Mouse (Mus musculus) stomach, postnatal 0 days (tissue): Measurements from ENCODE around the gene Men1. TPM values are rescaled to one million over a fixed set of nuclear protein-coding genes. Genes with fewer than 3 reads are reported as not detected.
A peak's percentile ranks its signal among the peaks of the same experiment; 100 is the strongest.
"Not testable (repeated sequence)": the region's sequence is repeated elsewhere in the genome, so short reads cannot be mapped to it uniquely, and the experiment has no call there.

Experiments
- ATAC-seq: fragments of 200-750 bp; cut with Nextera tagmentation; 2 replicates; pipeline ENCODE4 v1.8.0; 2017; ENCODE audit not compliant: low FRiP score, low TSS enrichment
- DNase-seq: peaks from one replicate; pipeline ENCODE4 v3.0.0-alpha.2; 2016; ENCODE audit warnings: low spot score
- H3K27ac ChIP-seq: fragments of 300-500 bp; sonication (generic); replicated peaks from 2 replicates; pipeline ENCODE4 v1.5.1; 2014; ENCODE audit warnings: mild to moderate bottlenecking, control low read depth
- H3K27me3 ChIP-seq: fragments of 300-500 bp; sonication (generic); 2 replicates; pipeline ENCODE4 v1.6.1; 2014; ENCODE audit warnings: low read length; ENCODE audit not compliant: control insufficient read depth, insufficient read depth
- H3K36me3 ChIP-seq: fragments of 300-500 bp; sonication (generic); 2 replicates; pipeline ENCODE4 v1.6.1; 2014; ENCODE audit warnings: low read length, mixed read lengths; ENCODE audit not compliant: control insufficient read depth, insufficient read depth
- H3K4me1 ChIP-seq: fragments of 300-500 bp; sonication (generic); replicated peaks from 2 replicates; pipeline ENCODE4 v1.6.1; 2014; ENCODE audit warnings: antibody characterized with exemption; ENCODE audit not compliant: control insufficient read depth, insufficient read depth
- H3K4me2 ChIP-seq: fragments of 300-500 bp; sonication (generic); replicated peaks from 2 replicates; pipeline ENCODE4 v1.6.1; 2014; ENCODE audit warnings: low read depth, mild to moderate bottlenecking, control low read depth, moderate library complexity
- H3K4me3 ChIP-seq: fragments of 300-500 bp; sonication (generic); 2 replicates; pipeline ENCODE4 v1.5.1; 2014; ENCODE audit warnings: low read depth, low read length, control low read depth
- H3K9ac ChIP-seq: fragments of 300-500 bp; sonication (generic); 2 replicates; pipeline ENCODE4 v1.6.1; 2014; ENCODE audit warnings: mild to moderate bottlenecking, low read length, control low read depth, mixed read lengths
- H3K9me3 ChIP-seq: fragments of 300-500 bp; sonication (generic); 2 replicates; pipeline ENCODE4 v1.6.1; 2016; ENCODE audit warnings: low read length; ENCODE audit not compliant: control insufficient read depth
- CTCF ChIP-seq: IDR thresholded peaks from 2 replicates; pipeline ENCODE4 v1.5.1; 2016; ENCODE audit warnings: antibody characterized with exemption, low read depth, mild to moderate bottlenecking, moderate library complexity
- EP300 ChIP-seq: optimal IDR thresholded peaks from 2 replicates; pipeline ENCODE3; 2016; ENCODE audit warnings: antibody characterized with exemption
- WGBS: fragments of 180-500 bp; shearing (Covaris S2); extraction: QIAGEN DNeasy Blood & Tissue Kit; methylation state at CpG from one replicate; pipeline ENCODE4 v1.1.7; 2014; 5-methylcytosine and 5-hydroxymethylcytosine counted together
- polyA plus RNA-seq: library from polyadenylated mRNA; unstranded; fragments of >200 nt; fragmentation: Nextera tagmentation; extraction: Ambion mirVana; gene quantifications from 2 replicates; pipeline ENCODE4 v1.2.1, GENCODE M21; 2015

Gene Men1
- polyA plus RNA-seq, 1 experiment from 2014 or later: 27.1 TPM

DNA sequence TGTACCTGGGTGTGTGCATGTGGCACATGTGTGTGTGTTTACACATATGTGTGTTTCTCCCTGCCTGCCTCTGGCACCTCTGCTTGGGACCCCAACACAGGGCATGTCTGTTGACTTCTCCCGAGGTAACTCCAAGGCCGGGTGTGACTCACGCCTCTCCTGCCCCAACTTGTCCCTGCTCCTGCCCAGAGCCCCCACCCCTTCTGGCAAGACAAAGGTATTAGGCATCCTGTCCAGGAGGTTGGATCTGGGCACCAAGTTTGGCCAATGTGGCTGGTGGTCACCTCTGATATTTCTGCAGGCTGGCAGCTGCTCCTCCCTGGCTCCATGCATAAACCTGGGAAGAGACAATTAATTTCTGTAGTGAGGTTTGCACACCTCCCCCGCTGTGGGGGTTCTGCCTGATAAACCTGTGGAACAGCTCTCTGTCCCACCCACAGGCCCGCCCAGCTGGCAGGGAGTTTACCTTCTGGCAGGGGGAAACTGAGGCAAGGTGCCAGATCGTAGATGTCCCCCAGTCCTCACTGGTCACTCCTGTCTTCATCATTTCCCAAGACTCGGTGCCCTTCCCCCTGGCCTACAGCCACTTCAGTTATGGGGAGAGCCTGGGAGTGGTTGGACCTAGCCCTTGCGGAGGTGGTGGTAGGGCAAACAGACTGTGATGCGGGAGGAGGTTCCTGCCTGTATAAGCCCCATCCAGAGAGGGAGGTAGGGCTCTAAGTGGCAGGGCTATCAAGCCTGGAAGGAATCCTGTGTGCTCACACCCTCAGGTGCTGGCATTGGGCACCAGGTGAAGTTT is 26.8 kb upstream of the Men1 start:
- H3K4me2 ChIP-seq: peak overlapping the region; percentile 53
- ATAC-seq (peak; percentile 50), DNase-seq (peak; percentile 76)
- H3K27me3 ChIP-seq: no peaks in the 10 kb centered on the region
- peak overlapping the region; percentile 41 for H3K9ac ChIP-seq
- WGBS: 60% methylated on average over 9 of the region's 9 CpGs
- no peaks in the 10 kb centered on the region for H3K4me1 ChIP-seq
- H3K27ac ChIP-seq: peak overlapping the region; percentile 86
- peak overlapping the region; percentile 62 for H3K4me3 ChIP-seq
- no peaks in the 10 kb centered on the region for H3K9me3 ChIP-seq
- TF ChIP-seq EP300 (peak; percentile 49), CTCF (no peak)
- H3K36me3 ChIP-seq: peaks cover 11% of the 10 kb centered on the region; the same call in 1 of the 2 replicates

DNA sequence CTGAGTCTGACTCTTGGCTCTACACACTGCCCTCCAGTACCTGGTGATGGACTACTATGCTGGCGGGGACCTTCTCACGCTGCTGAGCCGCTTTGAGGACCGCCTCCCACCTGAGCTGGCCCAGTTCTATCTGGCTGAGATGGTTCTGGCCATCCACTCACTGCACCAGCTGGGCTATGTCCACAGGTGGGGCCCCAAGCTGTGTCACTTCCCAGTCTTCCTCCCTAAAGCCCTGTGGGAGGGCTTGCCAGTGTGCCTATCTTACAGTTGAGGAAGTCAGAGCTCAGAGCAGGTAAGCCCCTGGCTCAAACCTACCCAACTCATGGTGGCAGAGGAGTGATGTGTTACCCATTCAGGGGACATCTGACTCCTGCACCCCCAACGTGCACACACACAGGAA is 24.6 kb upstream of the Men1 start:
- WGBS: 86% methylated on average over 5 of the region's 5 CpGs
- H3K27me3 ChIP-seq: no peaks in the 10 kb centered on the region
- no peak overlapping the region for H3K27ac ChIP-seq
- TF ChIP-seq CTCF (no peak), EP300 (no peak)
- H3K4me2 ChIP-seq: no peak overlapping the region
- peaks cover 27% of the 10 kb centered on the region for H3K36me3 ChIP-seq
- no peaks in the 10 kb centered on the region for H3K9me3 ChIP-seq
- DNase-seq: no peak
- no peak for ATAC-seq
- no peak overlapping the region for H3K4me3 ChIP-seq
- H3K4me1 ChIP-seq: no peaks in the 10 kb centered on the region
- H3K9ac ChIP-seq: no peak overlapping the region

DNA sequence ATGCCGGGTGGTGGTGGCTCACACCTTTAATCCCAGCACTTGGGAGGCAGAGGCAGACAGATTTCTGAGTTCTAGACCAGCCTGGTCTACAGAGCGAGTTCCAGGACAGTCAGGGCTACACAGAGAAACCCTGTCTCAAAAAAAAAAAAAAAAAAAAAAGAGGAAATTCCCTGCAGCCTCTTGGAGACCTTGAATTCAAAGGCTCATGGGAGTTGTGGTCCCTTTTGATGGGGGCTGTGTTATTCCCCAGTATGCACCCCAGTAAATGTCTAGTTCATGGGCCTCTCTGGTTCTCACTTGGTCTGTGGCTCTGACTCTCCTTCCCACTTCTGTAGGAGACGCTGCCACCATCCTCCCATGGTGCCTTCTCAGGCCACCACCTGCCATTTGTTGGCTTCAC is 23.0 kb upstream of the Men1 start:
- not testable (repeated sequence) for H3K4me2 ChIP-seq, DNase-seq, H3K9ac ChIP-seq, H3K4me3 ChIP-seq, ATAC-seq, H3K27ac ChIP-seq, H3K27me3 ChIP-seq, H3K4me1 ChIP-seq, H3K9me3 ChIP-seq
- WGBS: 88% methylated on average over 3 of the region's 3 CpGs
- peaks cover 37% of the 10 kb centered on the region for H3K36me3 ChIP-seq

DNA sequence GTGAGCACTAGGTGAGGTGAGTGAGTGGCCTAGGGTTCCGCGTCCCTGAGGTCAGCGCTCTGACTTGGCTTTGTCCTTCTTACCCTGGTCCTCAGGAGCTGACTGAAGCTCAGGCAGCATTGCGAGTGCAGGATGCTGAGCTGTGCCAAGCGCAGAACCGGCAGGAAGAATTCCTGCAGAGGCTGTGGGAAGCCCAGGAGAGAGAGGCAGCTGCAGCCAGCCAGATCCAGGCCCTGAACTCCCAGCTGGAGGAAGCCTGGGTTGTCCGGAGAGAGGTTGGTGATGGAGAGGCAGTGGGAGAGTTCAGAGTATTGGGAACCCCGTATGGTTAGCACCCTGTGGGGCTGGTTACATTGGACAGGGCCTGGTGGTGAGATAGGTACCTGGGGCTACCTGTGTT is 21.0 kb upstream of the Men1 start:
- Histone ChIP-seq H3K4me3 (no peak overlapping the region), H3K4me1 (no peaks in the 10 kb centered on the region), H3K9me3 (no peaks in the 10 kb centered on the region), H3K36me3 (peaks cover 50% of the 10 kb centered on the region), H3K4me2 (no peak overlapping the region), H3K27me3 (no peaks in the 10 kb centered on the region), H3K27ac (no peak overlapping the region), H3K9ac (no peak overlapping the region)
- DNase-seq: no peak
- WGBS: 89% methylated on average over 8 of the region's 8 CpGs
- no peak for TF ChIP-seq EP300
- ATAC-seq: no peak

DNA sequence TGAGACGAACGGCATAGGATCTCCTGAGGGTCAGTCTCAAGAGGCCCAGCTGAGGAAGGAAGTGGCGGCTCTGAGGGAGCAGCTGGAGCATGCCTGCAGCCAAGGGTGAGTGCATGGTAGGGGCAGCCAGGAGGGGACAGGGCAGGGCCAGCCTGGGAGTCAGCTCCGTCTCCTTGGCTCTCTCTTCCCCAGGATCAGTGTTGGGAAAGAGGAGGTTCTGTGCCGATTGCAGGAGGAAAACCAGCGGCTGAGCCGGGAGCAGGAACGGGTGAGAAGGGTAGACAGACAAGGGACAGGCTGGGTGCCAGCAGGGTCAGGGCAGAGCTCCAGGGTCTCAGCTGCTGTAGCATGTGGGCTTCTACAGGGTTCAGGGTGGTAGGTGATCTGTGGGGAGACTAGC is 20.3 kb upstream of the Men1 start:
- no peaks in the 10 kb centered on the region for H3K4me1 ChIP-seq
- DNase-seq (no peak), ATAC-seq (no peak)
- no peak overlapping the region for H3K4me3 ChIP-seq
- H3K9ac ChIP-seq: no peak overlapping the region
- no peaks in the 10 kb centered on the region for H3K27me3 ChIP-seq
- H3K4me2 ChIP-seq: no peak overlapping the region
- H3K36me3 ChIP-seq: peaks cover 55% of the 10 kb centered on the region
- WGBS: 64% methylated on average over 8 of the region's 8 CpGs
- TF ChIP-seq EP300 (no peak), CTCF (no peak)
- no peak overlapping the region for H3K27ac ChIP-seq
- H3K9me3 ChIP-seq: no peaks in the 10 kb centered on the region

DNA sequence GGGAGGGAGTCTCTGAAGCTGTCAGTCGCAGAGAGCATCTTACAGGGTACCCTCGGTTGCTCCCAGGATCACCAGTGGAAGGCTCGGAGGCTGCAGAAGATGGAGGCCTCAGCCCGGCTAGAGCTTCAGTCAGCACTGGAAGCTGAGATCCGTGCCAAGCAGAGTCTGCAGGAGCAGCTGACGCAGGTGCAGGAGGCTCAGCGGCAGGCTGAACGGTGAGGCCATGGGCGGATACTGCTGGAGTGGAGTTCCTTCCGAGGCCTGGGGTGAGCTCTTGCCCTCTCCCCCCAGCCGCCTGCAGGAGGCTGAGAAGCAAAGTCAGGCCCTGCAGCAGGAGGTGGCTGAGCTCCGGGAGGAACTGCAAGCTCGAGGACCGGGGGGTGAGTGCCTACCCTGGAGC is 19.2 kb upstream of the Men1 start:
- Histone ChIP-seq H3K36me3 (peaks cover 52% of the 10 kb centered on the region), H3K4me1 (no peaks in the 10 kb centered on the region), H3K4me2 (no peak overlapping the region), H3K27me3 (no peaks in the 10 kb centered on the region), H3K9me3 (no peaks in the 10 kb centered on the region), H3K9ac (no peak overlapping the region), H3K4me3 (no peak overlapping the region), H3K27ac (no peak overlapping the region)
- ATAC-seq (no peak), DNase-seq (no peak)
- 75% methylated on average over 14 of the region's 14 CpGs for WGBS
- TF ChIP-seq CTCF: no peak
- TF ChIP-seq EP300: no peak
